Mouse (Mus musculus): ENCODE measurements around the gene Zfp691.

DNA sequence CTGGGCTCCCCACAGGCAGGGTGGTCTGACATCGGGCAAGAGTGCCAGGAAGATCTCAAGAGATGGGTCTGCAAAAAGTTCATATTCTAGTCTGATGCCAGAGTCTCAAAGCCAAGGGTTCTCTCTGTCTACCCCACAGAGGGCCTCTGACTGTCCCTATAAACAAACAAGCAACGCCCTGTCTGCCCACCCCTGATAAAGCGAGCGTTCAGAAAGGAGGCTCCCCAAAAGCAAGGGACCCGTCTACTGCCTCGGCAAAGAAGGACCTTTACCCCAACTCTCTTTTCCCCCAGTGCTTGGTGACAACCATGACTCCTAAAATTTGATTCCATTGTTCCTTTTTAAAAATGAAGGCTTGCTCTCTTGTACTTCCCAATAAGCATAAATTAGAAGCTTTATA is 15.9 kb upstream of the Zfp691 start, which contains the start of gene Ermap:
- TF ChIP-seq CTCF (IDR thresholded peaks at IDR 0.05; ENCODE audit: low read depth, low read length) = no peak
- TF ChIP-seq POLR2A (IDR thresholded peaks at IDR 0.05; ENCODE audit: extremely low read depth, insufficient read depth, low read length) = no peak
